Comparison of ENCODE assay signal across 24 mouse cellular contexts in the genomic region with DNA sequence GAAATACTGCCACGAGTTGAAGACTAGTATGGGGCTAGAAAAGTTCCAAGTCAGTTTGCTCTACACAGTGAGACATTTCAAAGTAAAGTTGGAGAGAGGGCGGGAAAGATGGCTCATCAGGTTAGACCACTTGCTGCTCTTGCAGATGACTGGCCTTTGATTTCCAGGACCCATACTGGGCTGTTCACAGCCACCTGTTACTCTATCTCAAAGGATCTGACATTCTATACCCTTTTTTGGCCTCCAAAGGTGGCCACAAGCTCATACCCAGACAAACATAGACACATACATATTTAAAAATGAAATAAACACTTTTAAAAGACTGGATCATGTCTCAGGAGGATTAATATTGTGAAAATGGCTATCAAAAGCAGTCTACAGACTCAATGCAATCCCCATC.
"Had no signal": no experiment of that assay in that cellular context is flagged by ENCODE, and none has a peak within 500 bp of the region (broad histone marks: within the 10 kb centered on the region; RNA-seq: fewer than 3 reads in every experiment).

No protein-coding gene starts in this region.

- H3K4me2 ChIP-seq: embryonic facial prominence, embryonic 12.5 days; embryonic facial prominence, embryonic 13.5 days; embryonic facial prominence, embryonic 15.5 days; forebrain, embryonic 12.5 days; forebrain, embryonic 13.5 days; forebrain, embryonic 15.5 days had no signal

- DNase-seq: cerebellum, adult 9-10 months; cerebellum, adult 9-11 months; cerebellum, postnatal 10 days; cerebellum, postnatal 14 days; cerebellum, postnatal 25 days; cerebellum, postnatal 36 days; embryo, embryonic 11 days; forebrain, postnatal 0 days; gastrocnemius, adult 2 months; gastrocnemius, postnatal 10 days; gastrocnemius, postnatal 14 days; gastrocnemius, postnatal 25 days; gastrocnemius, postnatal 36 days; heart, adult 18-20 months; heart, adult 2 months had no signal

- H3K4me3 ChIP-seq: embryonic facial prominence, embryonic 10.5 days; embryonic facial prominence, embryonic 12.5 days; embryonic facial prominence, embryonic 13.5 days; embryonic facial prominence, embryonic 15.5 days; erythroblast, embryonic 14.5 days; forebrain, embryonic 10.5 days; forebrain, embryonic 12.5 days; forebrain, embryonic 13.5 days; forebrain, embryonic 15.5 days; gastrocnemius, adult 2 months; heart, adult 2 months had no signal

- H3K4me1 ChIP-seq: embryonic facial prominence, embryonic 10.5 days; embryonic facial prominence, embryonic 12.5 days; embryonic facial prominence, embryonic 13.5 days; embryonic facial prominence, embryonic 15.5 days; forebrain, embryonic 10.5 days; forebrain, embryonic 12.5 days; forebrain, embryonic 13.5 days; forebrain, embryonic 15.5 days had no signal

- H3K27me3 ChIP-seq: embryonic facial prominence, embryonic 12.5 days; embryonic facial prominence, embryonic 13.5 days; embryonic facial prominence, embryonic 15.5 days; forebrain, embryonic 12.5 days; forebrain, embryonic 13.5 days; forebrain, embryonic 15.5 days had no signal
